10 mouse cellular contexts compared by ENCODE assay signal in the genomic region with DNA sequence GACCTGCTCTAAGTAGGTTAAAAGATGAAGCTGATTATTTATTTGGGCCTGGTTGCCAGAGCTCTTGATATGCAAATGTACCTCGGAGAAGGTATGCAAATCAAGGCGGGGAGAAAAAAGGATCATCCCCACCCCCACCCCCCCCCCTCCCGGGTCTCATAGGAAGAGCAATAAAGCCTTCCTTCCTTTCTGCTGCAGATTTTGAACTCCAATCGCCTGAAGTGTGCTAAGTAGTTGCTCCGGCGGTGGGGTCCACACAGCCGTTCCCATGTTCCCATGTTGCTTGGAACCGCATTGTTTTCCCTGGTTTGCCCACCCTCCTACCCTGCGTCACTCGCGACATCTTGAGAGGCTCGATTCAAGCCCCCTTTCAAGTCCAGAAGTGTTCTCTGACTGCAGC. TPM values are rescaled to one million over a fixed set of nuclear protein-coding genes. Genes with fewer than 3 reads are reported as not detected.
DNase-seq lines count a peak whose midpoint lies in the region; ATAC-seq lines count a peak whose summit lies in the region.
"Not testable (repeated sequence)": the region's sequence is repeated elsewhere in the genome, so short reads cannot be mapped to it uniquely, and the experiment has no call there.
"Had no signal": no experiment of that assay in that cellular context is flagged by ENCODE, and none has a peak within 500 bp of the region (broad histone marks: within the 10 kb centered on the region; RNA-seq: fewer than 3 reads in every experiment).

No protein-coding gene starts in this region.

- peak overlapping the region in 1 of 2 experiments; percentile 12; a peak in 2 of 4 replicates for H3K4me3 ChIP-seq in ES-E14 (ENCODE audit: insufficient read depth in 1 of 2, low read depth in 1 of 2, low read length in 2 of 2, poor library complexity in 1 of 2, severe bottlenecking in 1 of 2)
- H3K4me3 ChIP-seq in embryonic facial prominence, embryonic 10.5 days, result peak overlapping the region; percentile 37
- peak overlapping the region; percentile 17; the same call in 1 of the 2 replicates for H3K4me3 ChIP-seq in forebrain, embryonic 14.5 days (ENCODE audit: low read depth, low read length)
- peak overlapping the region; percentile 32 for H3K4me3 ChIP-seq in heart, embryonic 13.5 days
- H3K4me3 ChIP-seq in hindbrain, embryonic 12.5 days, result peak overlapping the region; percentile 20; the same call in 1 of the 2 replicates
- H3K4me3 ChIP-seq in kidney, embryonic 16.5 days (ENCODE audit: low read length), result not testable (repeated sequence)
- peak overlapping the region; percentile 27 for H3K4me3 ChIP-seq in midbrain, embryonic 15.5 days
- H3K4me3 ChIP-seq in neural tube, embryonic 15.5 days (replicated peaks), result peak overlapping the region; percentile 22; the same call in 1 of the 2 replicates

- H3K9me3 ChIP-seq in ES-E14 (ENCODE audit: control insufficient read depth, insufficient read depth, low read depth, low read length); embryonic facial prominence, embryonic 10.5 days; forebrain, embryonic 14.5 days (replicated peaks; ENCODE audit: control insufficient read depth, low read length); heart, embryonic 13.5 days; hindbrain, embryonic 12.5 days (replicated peaks); kidney, embryonic 16.5 days (ENCODE audit: low read length); midbrain, embryonic 15.5 days; neural tube, embryonic 15.5 days (replicated peaks): not testable (repeated sequence)

- not testable (repeated sequence) for H3K4me1 ChIP-seq in ES-E14 (ENCODE audit: control insufficient read depth in 2 of 2, insufficient read depth in 2 of 2, low read length in 2 of 2, poor library complexity in 1 of 2); embryonic facial prominence, embryonic 10.5 days; forebrain, embryonic 14.5 days (ENCODE audit: control insufficient read depth, insufficient read depth, low read length); heart, embryonic 13.5 days; hindbrain, embryonic 12.5 days; kidney, embryonic 16.5 days (ENCODE audit: insufficient read depth, low read length); midbrain, embryonic 15.5 days; neural tube, embryonic 15.5 days

- in situ Hi-C loops in ES-E14 (cut with MboI; ENCODE audit: low sequenced_read_pairs in 2 of 2, unreplicated experiment in 2 of 2), result not testable (repeated sequence)

- peak overlapping the region; percentile 36 for H3K4me2 ChIP-seq in forebrain, embryonic 14.5 days (ENCODE audit: low read length)
- H3K4me2 ChIP-seq in heart, embryonic 13.5 days, result peak overlapping the region; percentile 56
- H3K4me2 ChIP-seq in hindbrain, embryonic 12.5 days (replicated peaks), result peak overlapping the region; percentile 44
- 0 out of 2 replicates have a peak overlapping the region, but pooled peaks have one; percentile 27 for H3K4me2 ChIP-seq in kidney, embryonic 16.5 days (replicated peaks; ENCODE audit: low read depth, low read length)
- peak overlapping the region; percentile 45 for H3K4me2 ChIP-seq in midbrain, embryonic 15.5 days
- peak overlapping the region; percentile 54 for H3K4me2 ChIP-seq in neural tube, embryonic 15.5 days

- peak; percentile 33 for DNase-seq in ES-E14 (ENCODE audit: low read depth, low spot score)
- DNase-seq in embryonic facial prominence, embryonic 10.5 days (ENCODE audit: low spot score), result not testable (repeated sequence)
- DNase-seq in forebrain, embryonic 14.5 days (ENCODE audit: low spot score), result peak; percentile 62

- 4% methylated on average over 12 of the region's 12 CpGs for WGBS in embryonic facial prominence, embryonic 10.5 days
- 1% methylated on average over 12 of the region's 12 CpGs for WGBS in forebrain, embryonic 14.5 days
- WGBS in heart, embryonic 13.5 days, result 4% methylated on average over 12 of the region's 12 CpGs
- 2% methylated on average over 12 of the region's 12 CpGs for WGBS in hindbrain, embryonic 12.5 days
- 2% methylated on average over 12 of the region's 12 CpGs for WGBS in kidney, embryonic 16.5 days
- WGBS in midbrain, embryonic 15.5 days, result 4% methylated on average over 12 of the region's 12 CpGs
- WGBS in neural tube, embryonic 15.5 days, result 3% methylated on average over 12 of the region's 12 CpGs

- not testable (repeated sequence) for H3K36me3 ChIP-seq in ES-E14 (ENCODE audit: control insufficient read depth, insufficient read depth, low read length, poor library complexity, severe bottlenecking); embryonic facial prominence, embryonic 10.5 days (replicated peaks); forebrain, embryonic 14.5 days (ENCODE audit: control insufficient read depth, insufficient read depth, low read length); heart, embryonic 13.5 days; hindbrain, embryonic 12.5 days; kidney, embryonic 16.5 days (ENCODE audit: insufficient read depth, low read length); midbrain, embryonic 15.5 days (replicated peaks); neural tube, embryonic 15.5 days

- H3K27me3 ChIP-seq in embryonic facial prominence, embryonic 10.5 days (replicated peaks; ENCODE audit: low read depth, poor library complexity, severe bottlenecking); forebrain, embryonic 14.5 days (replicated peaks; ENCODE audit: control insufficient read depth, insufficient read depth, low read length); heart, embryonic 13.5 days (replicated peaks); hindbrain, embryonic 12.5 days; kidney, embryonic 16.5 days (ENCODE audit: insufficient read depth, low read length); midbrain, embryonic 15.5 days (replicated peaks); neural tube, embryonic 15.5 days (replicated peaks): not testable (repeated sequence)

- not testable (repeated sequence) for H3K27ac ChIP-seq in ES-E14 (ENCODE audit: insufficient read depth, low read depth, low read length, poor library complexity, severe bottlenecking); embryonic facial prominence, embryonic 10.5 days (replicated peaks); heart, embryonic 13.5 days (replicated peaks); hindbrain, embryonic 12.5 days; kidney, embryonic 16.5 days (ENCODE audit: low read length); neural tube, embryonic 15.5 days (replicated peaks)
- peak overlapping the region; percentile 48; the same call in 1 of the 2 replicates for H3K27ac ChIP-seq in forebrain, embryonic 14.5 days (ENCODE audit: low read depth, low read length)
- peak overlapping the region; percentile 61; the same call in 1 of the 2 replicates for H3K27ac ChIP-seq in midbrain, embryonic 15.5 days

- ATAC-seq in forebrain, embryonic 14.5 days, result peak; percentile 75; the same call in 1 of the 2 replicates
- not testable (repeated sequence) for ATAC-seq in heart, embryonic 13.5 days (ENCODE audit: extremely low read depth, insufficient number of reproducible peaks, low FRiP score, low TSS enrichment); hindbrain, embryonic 12.5 days (ENCODE audit: low FRiP score); kidney, embryonic 16.5 days (ENCODE audit: low FRiP score, low TSS enrichment); neural tube, embryonic 15.5 days (ENCODE audit: low FRiP score)
- ATAC-seq in midbrain, embryonic 15.5 days (replicated peaks), result peak; percentile 72; the same call in 1 of the 2 replicates

- not testable (repeated sequence) for H3K9ac ChIP-seq in ES-E14 (ENCODE audit: insufficient read depth, low read depth, low read length, poor library complexity, severe bottlenecking); heart, embryonic 13.5 days; hindbrain, embryonic 12.5 days; kidney, embryonic 16.5 days (replicated peaks; ENCODE audit: low read length); midbrain, embryonic 15.5 days; neural tube, embryonic 15.5 days (replicated peaks)
- 0 out of 2 replicates have a peak overlapping the region, but pooled peaks have one; percentile 21 for H3K9ac ChIP-seq in forebrain, embryonic 14.5 days (ENCODE audit: low read length)

RNA-seq across cellular contexts. Expression of a gene that starts 26.8 kb away (rescaled TPM):
- 0.79 and 0.85 TPM in 2 replicates for total RNA-seq in ES-E14 (2012; rRNA removed)
- 0.20 and 0.50 TPM in 2 replicates for polyA plus RNA-seq in embryonic facial prominence, embryonic 10.5 days (2016; fragmentation: Nextera tagmentation; extraction: Ambion mirVana)
- 9.1 and 9.9 TPM in 2 replicates for polyA plus RNA-seq in forebrain, embryonic 14.5 days (2014; fragmentation: Nextera tagmentation; extraction: Ambion mirVana)
- polyA plus RNA-seq in heart, embryonic 13.5 days (2015; fragmentation: Nextera tagmentation; extraction: Ambion mirVana), result 0.04 and 0.05 TPM in 2 replicates
- 8.3 and 9.0 TPM in 2 replicates for polyA plus RNA-seq in hindbrain, embryonic 12.5 days (2016; fragmentation: Nextera tagmentation; extraction: Ambion mirVana)
- polyA plus RNA-seq in kidney, embryonic 16.5 days (2015; fragmentation: Nextera tagmentation; extraction: Ambion mirVana), result 0.19 and 0.35 TPM in 2 replicates
- polyA plus RNA-seq in midbrain, embryonic 15.5 days (2015; fragmentation: Nextera tagmentation; extraction: Ambion mirVana), result 21.5 and 25.1 TPM in 2 replicates
- polyA plus RNA-seq in neural tube, embryonic 15.5 days (2015; fragmentation: Nextera tagmentation; extraction: Ambion mirVana), result 10.4 and 11.0 TPM in 2 replicates
- total RNA-seq: common myeloid progenitor, adult 5-6 weeks; hematopoietic stem cell, adult 5-6 weeks had no signal
